Mouse (Mus musculus) ES-CJ7 (cell line): ENCODE results near the gene Rlim.

Source experiments
- DNase-seq: peaks from one replicate; pipeline ENCODE4 v3.0.0; 2011; ENCODE audit warnings: low read depth, low spot score

The Rlim gene

GRCm38 (mm10) chrX:103981169-103981689 lies at the start of gene Rlim:
TSS of gene Rlim (minus strand) at chrX:103981284.
- peak; percentile 94 for DNase-seq

- DNase-seq, result no peak
Measured at GRCm38 (mm10) chrX:104017196-104017595, 36.1 kb upstream of the Rlim start.

DNA sequence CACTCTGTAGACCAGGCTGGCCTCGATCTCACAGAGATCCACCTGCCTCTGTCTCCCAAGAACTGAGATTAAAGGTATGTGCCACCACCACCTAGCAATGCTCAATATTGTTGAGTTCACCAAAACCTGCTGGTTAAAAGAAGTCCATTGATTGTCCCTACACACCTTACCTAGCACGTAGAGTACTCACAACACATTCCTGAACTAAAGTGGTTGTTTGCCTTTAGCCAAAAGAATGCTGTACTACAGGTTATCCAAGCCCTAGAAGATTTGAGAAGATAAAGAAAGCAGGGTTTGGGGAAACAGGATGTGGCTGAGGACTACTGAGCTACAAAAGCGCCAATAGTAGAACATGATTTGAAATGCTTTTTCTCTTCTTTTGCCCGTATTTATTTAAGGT lies 34.0 kb upstream of the Rlim start:
- DNase-seq, result no peak

DNA sequence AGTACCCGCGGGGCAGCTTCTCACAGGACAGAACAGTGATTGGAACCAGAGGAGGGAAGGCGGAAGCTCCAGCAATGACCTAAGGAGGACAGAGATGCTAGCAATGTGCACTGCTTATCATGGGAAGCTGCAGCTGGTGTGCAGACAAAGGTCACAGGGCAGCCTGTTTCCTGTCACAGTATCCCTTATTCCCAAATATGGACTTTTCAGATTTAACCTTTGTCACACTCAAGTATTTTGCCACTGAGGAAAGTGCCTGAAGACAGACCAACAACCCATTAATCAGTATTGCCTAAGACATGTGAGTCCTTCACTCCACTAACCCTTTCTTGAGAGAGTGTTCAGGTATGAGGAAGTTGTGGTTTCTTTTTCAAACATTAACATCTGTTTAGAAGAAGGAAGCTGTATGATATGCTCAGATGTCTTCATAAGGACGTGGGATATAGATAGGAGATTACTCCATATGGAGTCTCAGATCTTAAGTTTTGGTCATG lies 32.3 kb upstream of the Rlim start:
- DNase-seq, result no peak

DNA sequence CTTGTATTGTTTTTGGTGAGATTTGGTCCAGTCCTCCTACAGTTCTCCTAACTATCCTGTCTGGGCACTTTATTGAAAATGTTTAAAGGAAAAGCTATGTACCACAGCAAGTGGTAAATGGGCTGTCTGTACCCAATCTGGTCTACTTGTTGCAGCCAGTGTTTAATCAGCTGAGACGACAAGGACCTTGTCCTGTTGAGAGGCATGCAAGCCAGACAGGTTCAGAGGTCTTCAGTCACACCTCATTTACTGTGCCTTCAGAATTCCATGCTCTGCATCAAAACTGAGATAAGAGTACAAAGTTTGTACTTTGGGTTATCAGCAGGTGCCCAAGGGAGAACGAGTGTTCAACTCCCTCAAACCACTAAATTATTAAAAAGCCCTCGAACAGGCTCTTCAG lies 13.7 kb upstream of the Rlim start:
- no peak for DNase-seq

- no peak for DNase-seq
Measured at GRCm38 (mm10) chrX:103993864-103994263, 12.8 kb upstream of the Rlim start.

DNA sequence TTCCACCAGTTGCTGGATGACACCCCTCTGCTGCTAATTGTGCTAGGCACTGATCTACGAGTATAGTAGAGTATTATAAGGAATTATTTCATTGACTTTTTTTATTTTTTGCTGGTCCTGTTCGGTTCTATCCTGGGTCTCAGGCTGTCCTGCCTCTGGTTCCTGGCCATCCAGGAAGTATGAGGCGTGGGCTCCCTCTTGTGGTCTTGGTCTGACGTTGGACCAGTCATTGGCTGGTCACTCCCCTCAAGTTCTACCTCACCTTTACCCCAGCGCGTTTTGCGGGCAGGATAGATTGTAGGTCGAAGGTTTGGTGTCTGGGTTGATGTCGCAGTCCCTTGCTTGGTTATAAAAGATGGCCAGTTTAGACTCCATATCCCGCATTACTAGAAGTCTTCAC lies 10.6 kb upstream of the Rlim start:
- peak; percentile 45 for DNase-seq

GRCm38 (mm10) chrX:103990392-103990791 lies 9.3 kb upstream of the Rlim start:
- peak; percentile 32 for DNase-seq

GRCm38 (mm10) chrX:103987215-103987964 lies 6.3 kb upstream of the Rlim start:
- DNase-seq, result peak; percentile 88

GRCm38 (mm10) chrX:103986159-103986558 lies 5.1 kb upstream of the Rlim start:
- DNase-seq, result peak; percentile 31

DNA sequence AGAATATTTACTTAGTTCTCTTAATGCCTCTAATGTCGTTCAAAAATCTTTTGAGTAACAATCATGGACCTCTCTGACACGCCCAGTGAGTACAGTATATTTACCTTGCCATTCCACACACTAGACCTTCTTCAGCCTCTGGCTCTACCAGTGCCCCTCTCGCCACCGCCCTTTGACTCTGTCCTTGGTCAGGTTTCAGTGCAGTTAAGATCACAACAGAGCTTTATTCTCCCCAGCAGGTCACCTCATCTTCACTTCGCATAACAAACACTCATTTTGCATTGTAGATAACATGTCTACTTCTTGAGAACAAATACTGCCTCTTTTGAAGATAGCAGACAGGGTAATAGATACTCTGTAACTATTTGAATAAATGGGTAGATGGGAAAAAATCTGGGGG lies 3.9 kb upstream of the Rlim start:
- DNase-seq, result peak; percentile 84

DNA sequence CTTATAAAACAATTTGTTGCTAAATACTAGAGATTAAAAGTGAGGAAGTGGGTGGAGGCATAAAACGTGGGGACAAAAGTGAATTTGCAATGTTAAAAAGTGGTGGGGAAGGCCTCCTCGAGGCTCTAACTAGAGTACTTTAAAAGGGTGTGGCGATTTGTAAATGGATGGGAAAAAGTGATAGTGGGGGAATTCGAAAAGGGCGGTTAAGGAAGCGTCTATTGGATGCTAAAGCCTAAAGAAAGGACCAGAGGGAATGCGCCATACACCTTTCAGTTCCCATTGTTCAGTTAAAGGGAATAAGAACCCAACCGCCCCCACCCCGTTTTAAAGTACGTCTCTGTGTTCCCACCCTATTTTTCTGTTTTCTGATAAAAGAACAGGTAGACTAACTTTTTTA lies 722 bp upstream of the Rlim start:
- DNase-seq, result peak; percentile 65

GRCm38 (mm10) chrX:103980590-103981168 lies 405 bp downstream of the Rlim start:
- DNase-seq, result peak; percentile 19

GRCm38 (mm10) chrX:103980036-103980435 lies 1.0 kb downstream of the Rlim start:
- DNase-seq, result peak; percentile 77

DNA sequence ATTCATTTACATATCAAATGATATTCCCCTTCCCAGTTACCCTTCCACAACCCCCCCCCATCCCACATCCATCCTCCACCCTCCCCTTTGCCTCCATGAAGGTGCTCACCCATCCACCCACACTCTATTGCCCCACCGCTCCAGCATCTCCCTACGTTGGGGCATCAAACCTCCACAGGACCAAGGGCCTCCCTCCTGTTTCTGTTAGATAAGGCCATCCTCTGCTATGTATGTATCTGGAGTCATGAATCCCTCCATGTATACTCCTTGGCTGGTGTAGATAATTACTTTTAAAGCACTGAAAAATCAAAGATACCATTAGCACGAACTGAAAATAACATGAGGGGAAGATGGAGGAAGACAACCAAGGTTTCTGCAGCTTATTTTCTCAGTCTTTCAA lies 41.4 kb downstream of the Rlim start:
- no peak for DNase-seq

- DNase-seq, result peak; percentile 3
Measured at GRCm38 (mm10) chrX:103937333-103937732, 43.8 kb downstream of the Rlim start.

DNA sequence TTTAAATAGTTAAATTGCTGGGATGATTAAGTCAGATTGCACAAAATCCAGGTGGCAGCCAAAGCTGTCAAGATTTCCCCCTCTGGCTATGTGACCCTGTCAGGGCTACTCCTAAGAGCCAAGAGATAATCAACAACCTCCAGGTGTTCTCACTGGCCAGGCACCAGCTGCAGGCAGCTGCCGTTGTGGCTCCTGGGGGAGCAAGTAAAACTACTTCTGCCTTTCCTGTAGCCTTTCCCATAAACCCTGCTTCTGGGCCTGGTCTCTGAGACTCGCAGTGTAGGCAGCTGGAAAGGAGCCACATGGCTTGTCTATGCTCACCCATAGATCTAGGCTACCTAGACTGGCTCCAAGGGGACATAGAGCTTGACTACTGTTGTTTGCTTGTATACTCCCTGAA lies 58.6 kb downstream of the Rlim start:
- DNase-seq, result no peak

DNA sequence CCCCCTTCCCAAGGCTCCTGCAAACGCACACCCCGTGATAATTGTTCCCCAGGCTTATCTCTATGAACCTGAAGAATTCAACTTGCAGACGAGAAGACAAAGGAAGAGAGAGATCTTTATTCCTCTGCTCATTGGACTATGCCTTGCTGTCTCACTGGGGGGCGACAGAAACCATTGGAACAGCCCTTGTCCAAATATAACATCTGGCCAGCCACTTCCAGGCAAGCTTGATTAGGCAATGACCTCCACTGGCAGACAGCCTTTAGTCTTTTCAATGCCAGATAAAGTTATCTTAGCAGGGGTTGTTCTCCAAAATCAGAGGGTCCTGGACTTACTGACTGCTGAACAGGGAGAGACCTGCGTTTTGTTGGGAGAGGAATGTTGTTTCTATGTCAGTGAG lies 62.1 kb downstream of the Rlim start:
- DNase-seq, result peak; percentile 2

GRCm38 (mm10) chrX:103914790-103915189 lies 66.3 kb downstream of the Rlim start:
- peak; percentile 47 for DNase-seq
